Mouse (Mus musculus): Measurements from ENCODE around the gene Map3k20.

Gene Map3k20

DNA sequence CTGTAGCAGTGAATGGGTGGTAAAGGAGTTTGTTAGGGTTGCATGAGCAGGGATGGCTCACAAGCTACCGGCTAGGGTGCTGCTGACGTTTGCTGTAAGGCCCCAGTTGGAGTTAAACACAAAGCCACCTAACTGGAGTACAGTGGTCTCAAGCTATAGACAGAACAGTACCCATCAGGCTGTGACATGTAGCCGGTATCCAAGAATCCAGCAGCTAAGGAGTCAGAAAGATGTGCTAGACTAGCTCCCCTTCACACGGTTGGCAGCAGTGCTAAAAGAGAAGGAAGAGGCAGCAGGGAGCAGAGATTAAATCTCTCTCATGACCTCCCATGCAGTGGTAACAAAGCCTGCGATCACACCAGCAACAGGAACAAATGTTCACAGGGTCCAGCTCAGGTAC, 36.2 kb downstream of the Map3k20 start:
- DNase-seq (ENCODE audit: low spot score in 2 of 2): no peak

DNA sequence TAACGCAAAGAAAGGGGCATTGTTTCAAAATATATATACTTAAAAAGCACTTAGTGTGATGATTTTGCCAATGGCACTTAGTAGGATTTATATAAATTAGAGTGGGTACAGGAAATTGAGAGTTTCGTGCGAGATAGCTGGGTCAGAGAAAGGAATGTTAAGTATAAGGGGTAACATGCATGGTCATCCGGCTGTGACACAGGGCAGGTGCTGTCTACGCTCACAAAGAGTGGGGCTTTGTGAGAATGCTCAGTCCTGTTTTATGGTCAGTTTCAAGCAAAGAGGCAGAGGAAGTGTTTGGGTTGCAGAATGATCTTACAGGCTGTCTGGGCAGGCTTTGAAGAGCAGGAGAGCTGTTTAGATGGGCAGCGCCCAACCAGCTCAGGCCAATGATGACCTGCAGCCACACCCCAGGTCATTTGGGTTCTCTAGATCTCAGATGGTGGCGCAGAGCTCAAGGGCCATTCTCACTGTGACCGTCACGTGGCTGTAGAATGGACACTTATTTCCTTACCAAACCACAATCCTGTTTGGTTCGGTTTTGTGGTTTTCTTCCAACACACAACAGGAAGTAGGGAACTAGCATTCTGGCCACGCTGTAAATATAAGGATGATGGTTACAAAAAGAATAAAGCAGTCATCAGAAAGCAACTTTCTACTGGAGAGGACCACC, 37.4 kb downstream of the Map3k20 start:
- DNase-seq (ENCODE audit: low spot score in 2 of 2): no peak

DNA sequence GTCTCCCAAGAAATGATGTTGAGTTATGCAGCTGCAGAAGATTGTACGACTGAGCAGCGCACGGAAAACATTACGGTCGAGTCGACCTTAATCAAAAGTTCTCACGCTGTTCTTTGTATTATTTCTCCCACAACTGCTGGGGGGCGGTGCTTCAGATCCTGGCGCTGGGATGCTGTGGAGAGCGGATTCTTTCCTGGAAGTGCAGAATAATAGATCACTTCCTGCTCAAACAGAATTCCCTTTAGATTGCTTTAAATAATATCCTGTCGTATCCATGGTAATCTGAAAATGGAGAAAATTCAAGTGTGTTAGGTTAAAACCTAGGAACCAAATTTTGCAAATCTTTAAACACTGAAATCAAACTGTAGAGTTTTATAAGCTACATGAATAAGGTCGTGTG, 39.0 kb downstream of the Map3k20 start:
- DNase-seq (ENCODE audit: low spot score in 2 of 2): no peak

DNA sequence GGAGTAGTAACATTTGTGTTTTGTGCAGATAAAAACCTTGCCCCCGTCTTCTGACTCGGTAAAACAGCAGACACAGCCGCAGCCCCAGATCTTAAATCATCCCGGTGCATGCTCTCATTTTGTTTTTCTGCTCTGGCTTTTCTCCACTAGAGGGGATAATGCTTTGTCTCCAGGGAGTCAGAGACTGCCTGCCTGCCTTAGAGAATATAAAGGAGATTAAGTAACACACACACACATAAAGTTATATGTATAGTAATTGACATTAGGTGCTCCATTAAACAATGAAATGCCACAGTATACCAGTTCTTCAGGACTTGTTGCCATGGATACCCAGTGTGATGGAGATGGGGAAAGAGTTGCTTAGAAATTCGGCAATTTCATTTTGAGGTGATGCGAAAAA, 41.1 kb downstream of the Map3k20 start:
- DNase-seq (ENCODE audit: low spot score in 2 of 2): no peak

DNA sequence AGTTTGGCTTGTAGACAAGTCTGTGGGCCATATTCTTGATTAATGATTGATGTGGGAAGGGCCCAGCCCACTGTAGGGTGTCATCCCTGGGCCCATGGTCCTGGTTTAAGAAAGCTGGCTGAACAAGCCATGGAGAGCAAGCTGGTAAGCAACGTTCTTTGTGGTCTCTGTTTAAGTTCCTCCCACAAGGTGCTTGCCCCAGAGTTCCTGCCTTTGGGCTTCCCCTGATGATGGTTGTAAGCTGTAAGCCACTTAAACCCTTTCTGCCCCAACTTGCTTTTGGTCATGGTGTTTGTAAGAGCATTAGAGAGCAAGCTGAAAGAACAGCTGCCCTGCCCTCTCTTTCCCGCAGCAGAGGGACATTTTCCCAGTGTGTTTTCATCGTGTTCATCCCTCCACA, 43.0 kb downstream of the Map3k20 start:
- DNase-seq (ENCODE audit: low spot score in 2 of 2): no peak

DNA sequence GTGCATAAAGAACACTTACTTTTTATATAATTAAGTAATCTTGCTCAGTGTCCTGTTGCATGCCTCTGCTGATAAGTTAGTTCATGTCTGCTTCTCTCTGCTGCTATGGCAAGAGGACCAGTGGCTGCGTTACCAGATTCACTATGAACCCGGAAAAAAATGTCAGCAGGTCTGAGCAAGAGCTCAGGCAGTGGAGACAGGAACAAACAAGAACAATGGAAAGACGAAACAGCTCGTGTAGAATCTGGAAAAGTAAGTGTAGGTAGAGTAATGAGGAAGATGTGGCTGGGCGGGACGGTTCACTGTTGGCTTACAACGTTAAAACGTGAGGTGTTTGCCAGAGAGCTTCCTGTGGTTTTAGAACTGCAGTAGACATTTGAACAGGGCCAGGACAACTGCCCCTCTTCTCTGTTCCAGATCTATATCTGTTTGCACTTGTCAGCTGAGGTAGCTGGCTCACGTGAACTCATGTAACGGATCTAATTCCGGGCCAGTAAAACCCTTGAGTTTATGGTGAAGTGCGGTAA, 45.6 kb downstream of the Map3k20 start:
- DNase-seq (ENCODE audit: low spot score in 2 of 2): no peak

DNA sequence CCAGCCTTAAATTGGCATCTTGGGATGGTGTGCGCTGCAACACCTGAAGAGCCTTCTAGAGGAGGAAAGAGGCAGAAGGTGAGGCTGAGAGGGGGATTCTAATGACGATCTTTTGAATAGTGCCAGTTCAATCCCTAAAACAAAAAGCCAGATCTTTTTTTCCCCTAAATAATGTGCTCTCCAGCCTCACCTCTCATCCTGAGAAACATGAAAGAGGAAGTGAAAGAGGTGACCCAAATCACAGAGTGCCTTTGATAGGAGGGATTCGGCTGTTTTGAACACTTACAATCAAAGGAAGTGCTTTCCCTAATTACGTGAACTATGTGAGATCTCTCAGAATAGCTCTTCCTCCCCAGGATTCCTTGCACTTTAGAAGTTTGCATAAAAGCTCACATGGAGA, 46.6 kb downstream of the Map3k20 start:
- DNase-seq (ENCODE audit: low spot score in 2 of 2): no peak

DNA sequence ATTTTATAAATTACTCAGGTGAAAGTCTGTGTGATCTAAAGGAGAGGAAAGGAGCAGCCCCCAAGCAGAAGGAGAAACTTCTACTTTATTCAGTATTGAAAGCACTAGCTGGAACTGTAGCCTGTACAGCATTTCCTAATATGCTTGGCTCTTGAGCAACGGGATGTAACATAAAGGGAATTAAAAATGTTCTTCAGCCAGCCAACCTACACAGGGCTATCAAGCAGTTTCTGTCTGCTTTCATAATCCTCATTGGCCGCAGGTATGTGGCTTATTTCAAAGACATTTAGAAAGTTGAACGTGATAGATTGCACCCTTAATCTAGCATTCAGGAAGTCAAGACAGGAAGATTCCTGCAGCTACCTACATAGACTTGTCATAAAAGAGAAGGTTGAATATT, 47.8 kb downstream of the Map3k20 start:
- no peak for DNase-seq (ENCODE audit: low spot score in 2 of 2)

DNA sequence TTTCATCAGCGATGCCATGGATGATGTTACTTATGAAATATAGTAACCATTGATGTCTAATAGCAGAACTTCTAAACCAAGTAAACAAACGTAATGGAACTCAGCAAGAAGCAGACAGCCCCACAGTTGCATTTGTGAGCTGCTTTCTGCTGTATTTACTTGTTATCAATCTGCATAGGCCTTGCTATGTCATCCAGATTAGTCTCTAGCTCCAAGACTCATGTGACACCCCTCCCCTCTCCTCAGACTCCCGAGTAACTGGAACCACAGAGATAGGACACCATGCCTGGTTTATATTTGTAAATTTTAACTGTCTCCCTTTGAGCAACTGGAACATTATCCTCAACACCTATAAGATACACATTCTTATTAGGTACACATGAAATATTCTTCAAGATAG, 51.4 kb downstream of the Map3k20 start:
- DNase-seq (ENCODE audit: low spot score in 2 of 2): no peak

DNA sequence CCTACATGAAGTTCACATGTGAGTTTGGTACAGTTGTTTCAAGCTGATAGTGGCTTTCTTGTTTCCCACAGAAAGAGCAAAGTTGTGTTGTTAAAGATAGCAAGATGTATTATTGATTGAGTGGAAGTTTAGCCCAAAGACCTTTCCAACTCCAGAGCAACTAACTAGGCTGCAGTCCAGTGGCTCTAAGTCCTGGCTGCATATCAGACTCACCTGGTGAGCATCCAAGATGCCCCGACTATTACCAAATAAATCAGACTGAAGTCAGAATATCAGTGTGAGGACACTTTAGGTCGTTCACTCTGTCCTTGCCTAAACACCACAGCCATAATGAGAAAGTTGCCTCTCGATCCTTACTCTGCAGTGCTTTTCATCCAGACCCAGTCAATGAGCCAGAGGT, 59.8 kb downstream of the Map3k20 start:
- no peak for DNase-seq (ENCODE audit: low spot score in 2 of 2)

DNA sequence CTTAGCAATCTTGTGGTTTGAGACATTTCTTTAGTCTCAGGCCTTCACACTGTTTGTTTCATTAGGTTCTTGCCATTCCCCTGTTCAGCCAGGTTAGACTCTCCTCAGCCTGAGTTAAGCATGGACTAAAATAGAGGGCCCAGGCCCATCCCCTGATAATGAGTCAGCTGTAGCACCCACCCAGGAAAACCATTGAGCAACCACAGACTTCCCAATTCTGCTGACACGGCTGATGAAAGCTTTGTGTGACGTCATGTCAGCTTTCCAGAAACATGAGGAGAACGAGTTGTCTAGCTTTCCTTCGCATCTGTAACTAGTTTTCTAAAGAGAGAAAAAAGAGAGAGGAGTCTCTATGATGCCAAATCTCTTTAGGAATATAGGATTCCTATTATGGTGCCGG, 65.9 kb downstream of the Map3k20 start:
- DNase-seq (ENCODE audit: low spot score in 2 of 2): no peak

DNA sequence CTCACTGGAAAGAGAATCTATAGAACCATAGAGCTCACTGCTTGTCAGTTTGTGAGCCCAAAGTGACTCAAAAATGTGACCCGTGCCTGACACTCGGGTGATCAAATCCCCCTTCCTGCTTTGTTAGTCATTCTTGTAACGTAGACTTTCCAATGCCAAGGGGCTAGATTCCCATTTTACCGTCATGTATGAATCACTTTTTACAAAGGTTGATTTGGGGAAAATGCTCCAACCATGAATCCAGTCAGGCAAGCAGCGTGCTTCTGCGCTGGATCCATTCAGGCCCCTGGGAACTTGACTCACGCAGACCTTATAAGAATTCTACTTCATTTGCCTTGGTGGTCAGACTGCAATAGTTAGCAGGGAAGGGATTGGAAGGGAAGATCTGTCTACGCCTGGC, 66.3 kb downstream of the Map3k20 start:
- no peak for DNase-seq (ENCODE audit: low spot score in 2 of 2)

DNA sequence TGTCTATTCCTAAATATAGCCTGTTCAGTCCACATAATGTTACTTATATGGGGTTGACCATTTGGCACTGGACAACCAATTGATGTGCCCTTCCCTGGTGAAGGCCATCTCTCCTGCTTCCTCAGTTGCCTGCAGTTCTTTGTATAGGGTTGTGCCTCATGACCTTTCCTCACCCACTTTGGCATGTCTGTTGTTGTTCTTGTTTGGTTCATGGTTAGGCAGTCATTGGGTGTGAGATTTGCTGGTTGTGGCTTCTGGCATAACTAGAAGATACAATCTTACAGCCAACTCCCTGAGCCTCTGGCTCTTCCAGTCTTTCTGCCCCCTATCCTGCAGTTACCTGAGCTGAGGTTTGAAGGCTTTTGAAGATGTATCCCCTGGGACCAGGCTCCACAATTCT, 67.3 kb downstream of the Map3k20 start:
- DNase-seq (ENCODE audit: low spot score in 2 of 2): no peak

DNA sequence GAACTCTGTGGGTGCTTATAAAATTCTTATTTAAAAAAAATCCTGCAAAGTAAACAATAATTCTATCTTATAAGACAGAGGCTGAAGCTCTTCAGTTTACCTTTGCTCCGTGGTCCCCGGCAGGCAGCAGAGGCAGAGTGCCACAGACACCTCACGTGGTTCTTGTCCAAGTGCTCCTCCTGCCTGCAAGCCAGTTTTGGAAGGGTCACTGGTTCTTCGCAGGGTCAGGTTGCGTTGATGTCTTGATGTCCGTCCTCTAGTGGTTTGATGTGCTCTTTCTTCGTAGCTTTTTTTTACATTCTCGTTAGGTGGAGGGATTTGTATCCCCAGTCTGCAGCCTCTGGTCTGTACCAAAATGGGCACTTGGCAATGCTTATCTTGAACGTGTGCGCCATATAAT, 71.0 kb downstream of the Map3k20 start:
- DNase-seq (ENCODE audit: low spot score in 2 of 2): no peak

DNA sequence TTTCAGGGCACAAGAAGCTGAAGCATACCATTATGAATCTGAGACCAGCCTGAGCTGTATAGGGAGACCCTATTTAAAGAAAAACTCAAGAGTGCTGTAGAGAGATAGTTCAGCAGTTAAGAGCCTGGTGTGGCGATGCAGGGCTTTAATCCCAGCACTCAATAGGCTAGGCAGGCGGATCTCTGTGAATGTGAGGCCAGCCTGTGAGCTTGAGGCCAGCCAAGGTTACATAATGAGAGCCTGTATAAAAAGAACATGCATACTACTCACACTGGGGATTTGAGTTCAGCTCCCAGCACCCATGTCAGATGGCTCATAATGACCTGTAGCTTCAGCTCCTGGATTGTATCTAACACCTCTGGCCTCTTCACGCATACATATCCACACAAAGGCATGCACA, 76.1 kb downstream of the Map3k20 start:
- DNase-seq (ENCODE audit: low spot score in 2 of 2): no peak

DNA sequence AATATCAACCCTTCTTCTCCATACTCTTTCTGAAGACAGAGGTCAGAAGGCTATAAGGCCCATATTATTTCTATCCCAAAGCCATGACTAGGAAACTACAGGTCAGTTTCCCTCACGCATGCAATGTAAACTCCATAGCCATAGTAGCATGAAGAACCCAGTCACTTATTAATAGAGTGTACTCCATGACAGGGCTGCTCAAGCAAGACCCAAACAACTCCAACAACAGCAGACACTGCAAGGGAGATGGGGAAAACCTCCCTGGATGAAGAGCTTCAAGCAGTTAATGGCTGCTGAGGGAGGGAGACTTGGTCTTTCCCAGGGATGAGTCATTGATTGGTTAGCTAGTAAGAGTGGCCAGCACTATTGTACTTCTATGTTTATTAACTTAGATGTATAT, 78.0 kb downstream of the Map3k20 start:
- DNase-seq (ENCODE audit: low spot score in 2 of 2): no peak

DNA sequence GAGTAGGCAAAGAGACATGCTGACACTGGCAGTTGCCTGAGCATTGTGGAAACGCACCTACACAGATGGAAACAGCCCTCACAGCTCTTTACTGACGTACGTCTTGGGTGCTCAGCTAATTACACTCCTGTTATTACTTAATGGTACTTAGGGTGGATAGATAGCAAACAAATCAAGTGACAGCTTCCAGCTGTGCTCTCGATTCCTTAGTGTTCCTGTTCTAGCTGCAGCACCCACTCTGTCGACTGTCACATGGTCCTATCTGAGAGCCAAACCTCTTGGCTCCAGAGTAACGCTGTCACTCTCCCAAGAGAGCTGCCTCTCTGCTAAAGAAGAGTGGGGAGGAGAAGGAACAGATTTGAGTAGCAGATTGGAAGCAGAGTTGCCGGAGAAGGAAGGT, 80.5 kb downstream of the Map3k20 start:
- no peak for DNase-seq (ENCODE audit: low spot score in 2 of 2)

DNA sequence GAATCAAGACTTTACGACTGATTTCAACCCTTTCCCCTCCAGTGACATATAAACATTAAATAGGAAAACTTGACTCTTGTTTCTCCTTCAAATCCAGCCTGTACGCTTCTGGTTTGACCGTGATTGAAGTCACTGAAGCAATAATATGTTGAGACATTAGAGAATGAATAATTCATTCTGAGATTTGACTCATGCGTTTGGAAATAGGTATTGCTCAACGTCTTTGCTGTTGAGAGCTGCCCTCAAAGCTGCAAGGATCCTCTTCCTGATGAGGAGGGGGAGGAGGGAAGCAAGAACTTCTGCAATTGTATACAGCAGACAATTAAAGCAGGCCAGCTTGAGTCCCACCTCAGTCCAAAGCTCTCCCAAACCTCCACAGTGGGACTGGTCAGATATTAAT, 81.1 kb downstream of the Map3k20 start:
- DNase-seq (ENCODE audit: low spot score in 2 of 2): no peak

DNA sequence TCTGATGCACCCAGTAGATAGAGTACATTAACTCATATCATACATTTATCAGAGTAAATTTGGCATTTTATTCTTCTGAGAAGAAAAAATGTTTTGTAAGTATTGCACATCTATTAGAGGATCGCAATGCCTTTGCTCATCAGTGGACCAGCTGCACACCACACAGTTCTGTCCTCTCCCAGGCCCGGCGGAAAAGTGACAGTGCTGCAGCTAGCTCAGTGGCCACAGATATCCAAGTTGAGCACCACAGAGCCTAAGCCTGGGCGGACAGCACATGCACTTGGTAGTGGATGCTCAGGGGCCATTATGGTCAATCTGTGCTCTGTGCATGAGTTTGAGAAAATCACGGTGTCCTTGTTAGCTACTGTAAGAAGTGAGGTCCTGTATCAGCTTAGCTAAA, 82.4 kb downstream of the Map3k20 start:
- DNase-seq (ENCODE audit: low spot score in 2 of 2): no peak

DNA sequence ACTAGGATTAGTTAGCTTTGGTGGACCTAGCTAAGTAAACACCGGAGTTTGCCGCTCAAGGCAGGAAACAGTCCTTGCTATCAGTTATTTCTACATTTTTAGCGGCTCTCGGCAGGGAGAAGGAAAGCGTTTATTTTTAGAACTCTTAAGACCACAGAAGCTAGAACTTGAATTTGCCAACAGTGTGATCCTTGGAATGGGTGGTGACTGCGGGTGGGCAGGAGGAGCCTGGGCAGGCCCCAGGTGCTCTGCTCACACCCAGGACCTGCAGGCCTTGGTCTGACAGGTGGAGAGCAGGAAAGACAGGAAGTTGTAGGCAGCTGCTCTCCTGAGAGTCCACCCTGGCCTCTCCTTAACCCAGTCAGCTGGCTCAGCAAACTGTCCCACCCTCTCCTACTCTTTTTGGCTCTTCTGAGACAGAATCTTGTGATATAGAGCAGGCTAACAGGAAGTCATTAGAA, 83.7 kb downstream of the Map3k20 start:
- no peak for DNase-seq (ENCODE audit: low spot score in 2 of 2)

DNA sequence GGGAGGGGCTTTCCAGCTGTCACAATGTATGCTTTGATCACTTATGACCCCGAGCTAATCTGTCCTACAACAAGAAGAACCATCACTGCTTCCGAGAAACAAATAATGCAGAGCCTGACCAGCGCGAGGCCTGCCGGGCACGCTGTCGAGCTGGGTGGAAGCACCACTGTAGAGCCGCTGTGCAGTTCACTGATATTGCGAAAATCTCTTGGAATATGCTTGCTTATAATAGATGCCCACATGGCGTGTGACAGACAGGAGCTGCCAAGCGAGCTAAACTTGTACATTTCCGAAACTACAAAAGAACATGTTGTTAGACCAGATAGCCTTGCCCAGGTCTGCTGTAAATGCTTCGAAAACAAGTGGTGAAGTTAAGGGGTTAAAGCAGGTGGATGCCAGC, 86.7 kb downstream of the Map3k20 start:
- DNase-seq (ENCODE audit: low spot score in 2 of 2): peak in 1 of 2 experiments; percentile 45

DNA sequence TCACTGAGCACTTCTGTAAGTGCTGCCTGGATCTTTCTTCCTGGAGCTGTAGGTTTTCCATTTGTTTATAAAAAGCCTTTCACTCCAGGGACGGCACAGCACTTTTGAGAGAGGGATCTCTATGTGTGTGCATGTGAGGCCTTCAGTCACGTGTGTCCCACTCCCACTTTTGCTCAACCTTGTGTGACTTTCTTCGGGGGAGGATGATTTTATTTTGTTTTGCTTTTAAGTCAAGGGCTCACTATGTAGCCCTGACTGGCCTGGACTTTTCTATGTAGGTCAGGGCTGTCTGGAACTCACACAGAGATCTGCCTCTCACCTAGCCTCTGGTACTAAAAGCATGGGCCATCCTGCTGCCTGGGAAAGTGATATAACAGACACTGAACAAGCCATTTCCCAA, 88.6 kb downstream of the Map3k20 start:
- no peak for DNase-seq (ENCODE audit: low spot score in 2 of 2)

DNA sequence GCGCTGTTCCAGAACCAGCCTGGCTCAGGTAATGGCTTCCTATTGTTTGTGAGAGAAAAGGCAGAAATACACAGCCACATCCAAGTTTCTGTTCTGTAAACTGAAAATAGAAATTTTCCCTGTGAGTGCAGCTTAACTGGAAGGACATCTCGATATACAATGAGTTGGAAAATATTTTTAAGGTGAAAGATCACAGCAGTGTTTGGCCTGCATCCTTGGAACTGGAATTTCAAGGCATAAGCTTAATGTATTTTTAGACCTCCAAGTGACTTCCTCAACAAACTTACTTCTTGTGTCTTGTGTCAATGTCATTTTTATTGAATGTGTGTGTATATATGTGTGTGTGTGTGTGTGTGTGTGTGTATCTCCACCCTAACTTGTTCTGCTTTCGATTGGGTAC, 90.4 kb downstream of the Map3k20 start:
- DNase-seq (ENCODE audit: low spot score in 2 of 2): no peak

DNA sequence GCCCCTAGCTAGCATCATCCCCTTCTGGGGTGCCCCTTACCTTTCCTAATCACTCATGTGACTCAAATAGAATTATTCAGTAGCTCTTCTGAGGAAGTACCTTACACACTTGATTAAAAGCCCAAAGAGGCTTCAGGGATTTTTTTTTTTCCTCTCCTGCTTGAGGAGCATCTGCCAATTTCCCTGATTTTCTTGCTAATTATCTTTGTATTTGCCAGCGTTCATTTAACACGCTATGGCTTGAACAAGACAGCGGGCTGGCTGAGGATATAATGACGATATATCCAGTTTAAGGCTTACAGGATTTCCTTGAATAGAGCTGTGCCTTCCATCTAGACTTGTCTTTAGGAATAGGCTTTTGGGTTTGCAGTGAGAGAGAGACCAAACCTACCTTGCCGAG, 91.5 kb downstream of the Map3k20 start:
- no peak for DNase-seq (ENCODE audit: low spot score in 2 of 2)

Measured in right cerebral cortex, postnatal 10 days (tissue).